Mouse (Mus musculus) left cerebral cortex, adult 9 months (tissue): ENCODE measurements around the gene Edn3.

Experiments
- DNase-seq, 2 experiments: peaks; one replicate each; pipeline ENCODE4 v3.0.0; 2022; ENCODE audit warnings: low spot score in 2 of 2

Gene Edn3

DNA sequence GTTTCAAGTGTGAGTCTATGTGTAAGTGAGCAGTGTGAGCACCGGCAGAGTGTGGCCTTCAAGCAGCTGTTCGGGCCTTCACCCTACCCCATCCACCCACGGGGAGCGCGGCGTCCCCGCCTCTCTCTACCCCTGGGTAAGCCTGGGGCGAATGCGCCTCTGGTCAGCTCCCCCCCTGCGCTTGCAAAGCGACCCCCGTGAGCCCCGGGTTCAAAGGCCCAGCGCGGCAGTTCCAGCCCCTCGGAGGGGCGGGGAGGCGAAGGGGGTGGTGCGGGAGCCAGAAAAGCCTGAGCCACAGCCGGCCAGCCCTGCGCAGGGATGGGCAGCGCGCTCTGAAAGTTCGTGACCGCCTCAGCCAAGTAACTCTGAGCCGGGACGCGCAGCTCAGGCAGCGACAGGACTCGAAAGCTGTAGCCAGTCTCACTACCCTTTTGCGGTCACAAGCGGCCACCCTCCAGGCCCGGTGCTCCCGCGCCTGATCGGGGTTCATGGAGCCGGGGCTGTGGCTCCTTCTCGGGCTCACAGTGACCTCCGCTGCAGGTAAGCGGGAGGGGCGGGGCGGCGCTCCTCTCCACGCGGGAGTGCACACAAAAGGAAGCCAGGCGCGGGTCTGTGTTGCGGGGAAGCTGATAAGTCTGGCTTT, at the start of gene Edn3:
Gene Edn3 (plus strand): TSS at position 141 of the 643 bp plus-strand sequence.
- no peak for DNase-seq

DNA sequence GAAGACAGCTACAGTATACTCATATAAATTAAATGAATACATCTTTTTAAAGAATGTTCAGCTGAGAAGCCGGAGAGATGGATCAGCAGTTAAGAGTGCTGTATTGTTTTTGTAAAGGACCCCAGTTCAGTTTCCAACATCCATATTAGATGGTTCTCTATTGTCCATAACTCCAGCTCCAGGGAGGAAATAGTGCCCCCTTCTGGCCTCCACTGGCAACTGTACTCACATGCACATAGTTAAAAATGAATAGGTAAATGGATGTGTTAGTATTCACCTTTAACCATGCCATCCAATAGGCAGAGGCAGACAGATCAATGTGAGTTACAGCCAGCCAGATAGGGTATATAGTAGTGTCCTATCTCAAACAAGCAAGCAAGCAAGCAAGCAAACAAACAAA, 48.4 kb upstream of the Edn3 start:
- no peak for DNase-seq

DNA sequence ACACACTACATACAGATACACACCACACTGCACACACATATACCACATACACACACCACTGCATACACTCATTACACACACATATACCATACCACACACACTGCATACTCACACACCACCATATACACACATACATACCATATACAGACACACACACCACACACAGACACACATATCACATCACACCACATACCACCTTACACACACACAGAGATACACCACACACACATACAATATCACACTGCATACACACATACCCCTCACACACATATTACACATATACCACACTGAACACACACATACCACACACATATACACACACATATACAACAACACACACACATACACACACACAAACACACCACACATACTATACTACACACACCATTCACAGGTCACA, 44.5 kb upstream of the Edn3 start:
- DNase-seq = no peak

DNA sequence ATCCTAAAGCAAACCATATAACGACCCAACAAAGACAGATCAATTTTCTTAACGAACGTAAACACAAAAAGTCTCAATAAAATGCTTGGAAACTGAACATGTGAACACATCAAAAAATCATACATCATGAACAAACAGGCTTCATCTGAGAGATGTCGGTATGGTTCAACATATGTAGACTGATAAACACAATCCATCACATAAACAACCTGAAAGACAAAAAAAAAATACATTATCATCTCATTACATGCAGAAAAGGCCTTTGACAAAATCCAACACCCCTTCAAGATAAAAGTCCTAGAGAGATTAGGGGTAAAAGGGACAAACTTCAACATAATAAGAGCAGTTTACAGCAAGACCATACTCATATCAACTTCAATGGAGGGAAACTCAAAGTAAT, 42.6 kb upstream of the Edn3 start:
- DNase-seq = no peak

DNA sequence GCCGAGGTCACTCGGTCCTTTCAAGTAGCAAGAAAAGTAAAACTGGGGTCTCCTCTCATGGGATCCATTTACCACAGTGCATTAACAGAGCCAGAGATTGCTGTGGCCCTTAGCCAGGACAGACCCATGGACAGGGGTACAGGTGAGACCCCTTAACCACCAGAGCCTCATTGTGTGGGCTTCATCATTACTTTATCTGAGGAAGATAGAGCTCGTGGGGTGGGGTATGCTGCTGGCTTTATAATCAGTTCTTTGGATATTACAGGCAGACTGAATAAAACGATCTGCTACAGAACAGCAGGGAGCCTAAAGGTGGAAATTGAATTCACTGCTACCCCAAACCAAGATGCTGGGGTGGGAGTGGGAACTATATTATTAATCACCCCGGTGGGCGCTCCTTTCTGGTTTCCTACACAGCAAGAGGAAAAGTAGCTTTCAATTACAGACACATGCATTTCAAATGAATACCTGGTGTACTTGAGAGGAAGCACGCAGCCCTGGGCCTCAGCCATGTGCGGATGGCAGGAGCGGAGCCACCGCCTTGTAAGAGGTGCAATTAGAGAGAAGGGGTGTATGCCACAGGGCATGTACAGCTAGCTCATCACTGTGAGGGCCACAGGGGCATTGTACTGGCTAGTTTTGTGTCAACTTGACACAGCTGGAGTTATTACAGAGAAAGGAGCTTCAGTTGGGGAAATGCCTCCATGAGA, 33.1 kb upstream of the Edn3 start:
- no peak for DNase-seq

DNA sequence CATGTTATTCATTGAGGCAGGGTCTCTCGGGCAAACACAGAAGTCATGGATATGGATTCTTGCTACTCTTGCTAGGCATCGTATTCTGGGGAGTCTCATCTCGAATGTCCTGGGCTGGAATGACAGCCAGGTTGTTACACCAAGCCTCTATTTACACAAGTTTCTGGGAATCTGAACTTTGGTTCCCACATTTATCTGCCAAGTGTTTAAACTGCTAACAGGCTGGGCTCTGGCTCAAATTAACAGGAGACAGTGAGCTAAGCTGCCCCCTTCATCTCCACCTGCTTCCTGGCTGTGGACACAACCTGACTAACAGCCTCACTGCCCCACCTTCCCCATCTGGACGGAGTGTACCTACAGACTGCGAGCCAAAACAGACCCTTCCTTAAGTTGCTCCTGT, 28.5 kb upstream of the Edn3 start:
- DNase-seq = no peak

DNA sequence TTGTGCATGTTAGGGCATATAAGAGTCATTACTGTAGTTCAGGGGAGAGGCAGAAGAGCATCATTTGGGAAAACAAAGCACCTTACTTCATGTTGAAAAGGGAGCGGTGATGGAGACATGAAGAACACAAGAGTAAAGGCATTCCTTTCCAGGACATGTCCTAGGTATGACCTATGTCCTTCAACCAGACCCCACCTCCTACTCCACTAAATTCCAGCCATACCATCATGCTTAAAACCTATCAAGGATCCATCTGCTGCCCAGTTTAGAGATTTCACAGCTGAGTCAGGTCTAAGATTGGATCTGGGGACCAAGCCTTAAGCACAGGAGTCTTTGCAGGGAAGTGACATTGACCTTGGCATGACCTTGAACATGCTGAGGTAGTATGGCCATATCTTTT, 25.1 kb upstream of the Edn3 start:
- DNase-seq = no peak

DNA sequence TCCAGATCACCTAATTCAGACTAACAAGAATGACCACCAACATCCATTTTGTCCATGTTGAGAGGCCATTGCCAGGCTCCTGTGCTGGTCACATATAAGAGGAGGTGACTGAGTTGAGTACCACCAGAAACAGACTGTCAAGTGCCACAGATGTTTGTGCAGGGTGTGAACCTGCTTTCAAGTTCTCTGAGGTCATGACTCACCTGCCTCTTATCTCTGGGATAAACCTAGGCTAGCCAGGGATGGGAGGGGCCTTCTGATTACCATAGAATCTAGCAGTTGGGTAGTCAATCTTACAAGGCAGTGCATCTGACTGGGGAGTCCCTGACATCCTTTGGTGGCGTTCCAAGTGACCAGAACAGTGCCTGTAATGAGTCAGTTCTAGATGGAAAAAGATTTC, 13.2 kb upstream of the Edn3 start:
- DNase-seq = no peak

DNA sequence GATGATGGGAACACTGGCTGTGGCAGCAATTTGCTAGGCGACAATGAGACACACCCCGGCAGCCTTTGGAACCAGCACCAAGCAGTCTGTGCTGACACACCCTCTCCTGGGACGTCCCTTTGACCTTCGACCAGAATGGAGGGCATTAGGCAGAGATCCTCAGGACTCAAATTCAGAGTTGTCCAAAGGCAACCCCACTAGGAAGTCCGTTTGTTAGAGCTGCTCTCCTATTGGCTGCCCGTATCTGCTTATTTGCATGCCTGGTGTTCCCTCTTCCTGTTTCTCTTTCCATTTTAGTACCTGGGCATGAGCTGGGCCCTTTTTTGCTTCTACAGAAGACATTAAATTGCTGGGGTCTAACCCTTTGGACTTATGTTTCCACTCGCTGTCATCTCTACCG, 12.0 kb upstream of the Edn3 start:
- no peak for DNase-seq

DNA sequence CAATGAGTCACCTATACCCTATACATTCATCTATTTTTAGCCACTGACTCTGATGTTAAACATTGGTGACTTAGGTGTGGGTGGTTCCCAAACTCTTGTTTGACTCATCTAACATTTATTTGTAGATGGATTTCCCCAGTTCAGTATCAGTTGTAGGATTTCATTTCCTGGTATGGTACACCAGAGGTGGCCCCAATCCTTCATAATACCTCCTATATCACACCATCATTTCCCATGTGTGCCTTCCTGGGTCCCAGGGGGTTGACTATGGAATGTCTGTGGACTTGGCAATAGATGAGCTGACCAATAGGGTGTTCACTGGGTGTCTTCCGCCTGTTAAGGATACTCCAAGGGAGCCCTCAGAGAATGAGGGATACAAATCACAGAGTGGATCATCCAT, 7.2 kb upstream of the Edn3 start:
- no peak for DNase-seq

DNA sequence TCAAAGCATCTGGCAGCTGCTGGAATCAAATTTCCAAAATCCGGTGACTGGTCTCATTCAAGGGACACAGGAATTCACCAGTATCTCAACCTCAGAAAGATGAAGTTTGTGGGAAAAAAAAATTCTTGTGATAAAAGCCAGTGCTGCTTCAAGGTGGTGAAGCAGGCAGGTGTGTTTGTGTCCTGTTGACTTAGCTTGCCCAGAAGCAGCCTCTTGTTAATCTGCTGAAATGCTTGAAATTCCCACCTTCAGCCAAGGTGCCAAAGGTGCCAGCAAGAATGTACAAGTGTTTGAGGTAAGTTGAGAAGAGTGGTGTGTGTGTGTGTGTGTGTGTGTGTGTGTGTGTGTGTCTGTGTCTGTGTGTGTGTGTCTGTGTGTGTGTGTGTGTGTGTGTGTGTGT, 6.2 kb upstream of the Edn3 start:
- no peak for DNase-seq

DNA sequence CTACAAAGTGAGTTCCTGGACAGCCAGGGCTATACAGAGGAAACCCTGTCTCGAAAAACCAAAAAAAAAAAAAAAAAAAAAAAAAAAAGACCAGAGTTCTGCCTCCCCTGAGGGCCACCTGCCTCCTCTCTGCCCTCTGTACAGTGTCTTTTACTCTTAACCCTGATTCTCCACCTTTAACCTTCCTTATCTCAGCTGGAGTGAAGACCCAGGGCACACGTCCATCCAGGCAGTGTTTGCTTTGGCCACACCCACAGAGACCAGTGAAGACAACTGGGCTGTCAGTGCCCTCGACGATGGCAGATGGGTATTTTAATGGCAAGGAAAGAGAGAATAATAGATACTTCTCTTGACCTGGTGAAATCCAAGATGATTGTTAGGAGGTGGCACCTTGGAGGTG, 1.2 kb upstream of the Edn3 start:
- DNase-seq = no peak

DNA sequence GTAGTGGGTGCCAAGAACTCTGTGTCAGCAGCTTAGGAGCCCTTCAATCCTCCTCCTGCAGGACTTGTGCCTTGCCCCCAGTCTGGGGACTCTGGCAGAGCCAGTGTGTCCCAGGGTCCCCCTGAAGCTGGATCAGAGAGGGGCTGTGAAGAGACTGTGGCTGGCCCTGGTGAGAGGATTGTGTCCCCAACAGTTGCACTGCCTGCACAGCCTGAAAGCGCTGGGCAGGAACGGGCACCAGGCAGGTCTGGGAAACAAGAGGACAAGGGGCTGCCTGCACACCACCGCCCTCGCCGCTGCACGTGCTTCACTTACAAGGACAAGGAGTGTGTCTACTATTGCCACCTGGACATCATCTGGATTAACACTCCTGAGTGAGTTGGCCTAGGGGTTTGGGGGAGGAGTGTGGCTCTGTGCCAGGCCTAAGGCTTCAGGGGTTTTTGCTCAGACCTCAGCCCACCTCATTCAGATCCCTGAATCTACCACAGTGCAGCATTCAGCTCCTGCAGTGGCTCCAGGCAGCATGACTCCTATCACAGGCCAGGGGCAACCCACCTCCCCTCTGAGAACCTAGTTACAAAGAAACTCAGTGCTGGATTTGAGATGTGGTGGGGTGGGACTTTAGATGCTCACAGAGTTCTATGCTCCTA, 1.2 kb downstream of the Edn3 start:
- no peak for DNase-seq

DNA sequence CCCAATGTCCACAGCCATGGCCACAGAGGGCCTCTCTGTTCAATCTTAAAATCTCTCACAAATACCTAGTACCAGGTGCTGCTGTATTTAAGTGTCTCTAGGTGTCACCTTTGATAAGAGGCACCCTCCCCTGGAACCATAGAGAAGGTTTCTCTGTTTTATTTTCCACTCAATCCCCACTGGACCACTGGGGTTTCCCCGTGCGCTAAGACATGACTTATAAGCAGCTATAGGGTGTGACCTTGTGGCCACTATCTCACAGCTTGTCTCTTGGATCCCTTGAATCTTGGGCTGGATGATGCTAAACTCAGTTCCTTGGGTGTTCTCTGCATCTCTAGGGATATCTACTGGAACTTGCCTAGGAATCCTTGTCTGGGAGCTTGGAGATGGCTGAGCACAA, 1.9 kb downstream of the Edn3 start:
- no peak for DNase-seq

DNA sequence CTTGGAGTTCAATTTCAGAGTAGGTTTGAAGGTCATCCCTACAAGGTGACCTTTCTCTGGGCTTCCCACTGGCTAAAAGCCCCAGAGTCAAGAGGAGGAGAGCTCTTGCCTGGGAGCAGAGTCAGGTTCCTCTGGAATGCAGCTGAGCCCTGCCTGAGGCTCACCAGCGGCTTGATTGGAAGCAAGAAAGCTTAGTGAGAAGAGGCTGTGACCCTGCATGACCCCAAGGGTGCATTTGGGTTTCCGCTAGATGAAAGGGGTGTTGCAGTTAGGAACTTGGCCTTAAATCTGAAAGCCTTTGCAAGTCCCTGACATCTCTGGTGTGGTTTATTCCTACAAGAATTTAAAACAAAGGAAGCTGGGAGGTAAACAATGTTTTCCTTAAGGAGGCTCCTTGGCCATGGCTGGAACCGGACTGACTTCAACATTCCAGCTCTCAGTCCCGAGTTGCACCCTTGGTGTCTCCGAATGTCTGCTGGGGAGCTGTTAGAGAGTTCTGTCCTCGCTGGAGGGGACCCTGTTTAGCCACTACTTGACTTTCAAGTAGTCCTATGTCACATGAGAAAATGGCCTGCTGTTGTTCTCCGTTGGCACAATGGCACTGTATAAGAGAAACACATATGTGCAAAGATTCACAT, 8.6 kb downstream of the Edn3 start:
- DNase-seq = no peak

DNA sequence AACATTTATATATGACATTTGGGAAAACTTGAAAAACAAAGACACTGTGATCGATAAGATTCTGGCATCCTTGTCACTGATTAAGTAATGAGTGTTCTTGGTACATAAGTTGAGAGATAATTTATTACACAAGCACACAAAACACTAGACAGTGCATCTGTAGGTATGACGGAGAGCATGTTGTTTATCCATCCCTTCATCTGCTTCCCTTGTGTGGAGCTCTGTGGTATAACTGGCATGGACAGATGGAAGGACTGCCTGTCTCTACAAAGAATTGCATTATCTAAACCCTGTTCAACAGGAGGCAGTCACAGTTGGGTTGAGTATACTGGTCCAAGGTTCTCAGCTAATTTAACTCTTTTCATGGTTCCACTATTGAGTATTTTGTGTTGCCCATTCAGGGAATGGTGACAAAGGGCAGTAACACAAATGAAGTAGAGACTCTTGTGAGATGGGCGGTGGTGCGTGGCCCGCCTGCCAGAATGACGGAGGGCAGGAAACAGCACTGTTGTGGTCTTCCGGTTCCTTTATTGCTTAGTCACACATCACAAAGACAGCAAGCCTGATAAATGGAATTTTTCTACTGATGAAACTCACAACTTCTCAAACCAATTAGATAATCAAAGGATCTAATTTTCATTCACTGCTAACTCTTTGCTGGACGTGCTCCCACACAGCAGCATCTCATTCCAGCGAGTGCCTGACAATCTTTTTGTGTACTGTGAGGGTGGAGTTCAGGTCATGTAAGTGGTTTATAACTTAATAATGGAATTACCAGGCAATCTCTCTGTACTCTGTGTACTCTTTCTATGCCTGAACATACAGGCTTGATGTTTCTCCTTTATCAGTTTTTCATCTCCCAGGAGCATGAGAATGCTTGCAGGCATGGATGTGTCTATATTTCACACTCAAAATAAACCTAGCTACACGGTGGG, 14.0 kb downstream of the Edn3 start:
- no peak for DNase-seq

DNA sequence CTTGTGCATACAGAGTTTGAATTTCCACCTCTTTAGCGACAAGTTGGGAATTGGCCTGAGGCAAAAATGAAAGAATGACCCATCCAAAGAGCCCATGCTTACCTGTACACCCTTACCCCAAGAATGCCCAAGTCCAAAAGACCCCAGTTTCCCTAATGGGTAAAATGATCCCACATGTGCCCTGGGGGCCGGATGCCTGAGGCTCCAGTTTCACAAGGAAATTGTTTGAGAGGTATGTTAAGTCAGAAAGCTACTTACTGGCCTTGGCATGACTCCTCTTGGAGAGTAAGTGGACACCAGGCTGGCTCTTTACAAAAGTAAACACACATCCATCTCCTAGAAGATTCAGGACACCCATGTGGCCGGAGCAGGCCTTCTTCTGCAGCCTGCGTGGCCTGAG, 21.6 kb downstream of the Edn3 start:
- DNase-seq = no peak

DNA sequence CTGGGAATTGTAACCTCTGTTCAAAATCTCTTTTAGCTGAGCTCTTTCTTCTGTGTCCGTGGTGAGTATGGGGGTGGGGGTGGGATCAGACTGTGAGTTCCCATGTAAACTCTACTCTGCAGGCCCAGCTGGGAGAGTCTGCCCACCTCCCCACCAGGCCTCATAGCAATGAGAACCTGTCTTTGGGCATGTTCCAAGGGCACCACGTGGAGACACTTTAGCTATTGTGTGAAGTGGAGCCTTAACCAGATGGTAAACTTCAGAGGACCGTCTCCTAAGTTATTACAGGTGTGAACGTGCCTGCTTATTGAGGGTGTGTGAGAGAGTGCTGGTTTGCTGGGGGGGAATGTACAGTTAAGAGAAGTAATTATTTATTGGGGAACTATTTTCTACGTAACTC, 22.5 kb downstream of the Edn3 start:
- no peak for DNase-seq

DNA sequence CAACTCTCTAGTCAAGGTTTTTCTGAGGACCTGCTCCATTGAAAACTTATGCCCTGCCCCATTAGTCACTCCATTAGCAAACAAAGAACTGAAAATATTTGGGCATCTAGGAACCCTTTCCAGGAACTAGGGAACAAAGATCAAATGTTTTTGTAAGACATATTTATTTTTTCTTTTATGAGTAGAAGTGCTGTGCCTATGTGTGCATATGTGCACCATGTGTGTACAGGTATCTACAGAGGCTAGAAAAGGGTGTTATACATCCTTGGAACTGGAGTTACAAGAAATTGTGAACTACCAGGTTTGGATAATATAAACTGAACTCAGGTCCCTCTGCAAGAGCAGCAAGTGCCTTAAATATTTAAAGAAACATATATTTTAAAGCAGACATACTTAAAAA, 28.4 kb downstream of the Edn3 start:
- no peak for DNase-seq

DNA sequence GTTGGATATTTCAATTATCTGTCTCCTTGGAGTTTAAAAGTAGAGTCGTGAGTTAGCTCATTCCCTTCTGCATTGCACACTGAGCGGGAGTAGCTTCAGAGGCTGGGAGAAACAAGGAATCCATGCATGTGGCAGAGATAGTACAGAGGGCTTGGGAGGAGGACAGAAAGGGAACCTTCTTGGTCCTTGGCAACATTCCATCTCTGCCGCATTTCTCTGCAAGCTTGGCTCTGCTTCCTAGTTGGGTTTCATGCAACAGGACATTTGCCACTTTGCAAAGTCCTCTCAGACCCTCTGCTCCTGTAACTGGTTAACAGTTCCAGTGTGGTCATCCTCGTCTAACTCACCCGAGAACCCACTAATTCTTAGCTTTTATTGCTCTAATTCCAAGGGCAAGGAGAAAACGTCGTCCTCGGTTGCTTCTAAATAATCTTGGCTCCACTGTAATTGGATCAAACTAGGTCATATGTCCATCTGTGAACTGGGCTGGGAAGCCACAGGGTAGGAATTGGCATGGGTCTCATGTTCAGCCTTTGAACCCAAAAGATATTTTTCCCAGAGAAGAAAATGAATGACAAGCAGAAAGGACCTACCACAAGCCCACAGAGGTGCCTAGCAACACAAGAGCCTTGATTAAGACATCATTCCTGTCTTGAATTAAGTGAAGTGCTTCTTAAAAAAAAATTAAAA, 32.2 kb downstream of the Edn3 start:
- no peak for DNase-seq

DNA sequence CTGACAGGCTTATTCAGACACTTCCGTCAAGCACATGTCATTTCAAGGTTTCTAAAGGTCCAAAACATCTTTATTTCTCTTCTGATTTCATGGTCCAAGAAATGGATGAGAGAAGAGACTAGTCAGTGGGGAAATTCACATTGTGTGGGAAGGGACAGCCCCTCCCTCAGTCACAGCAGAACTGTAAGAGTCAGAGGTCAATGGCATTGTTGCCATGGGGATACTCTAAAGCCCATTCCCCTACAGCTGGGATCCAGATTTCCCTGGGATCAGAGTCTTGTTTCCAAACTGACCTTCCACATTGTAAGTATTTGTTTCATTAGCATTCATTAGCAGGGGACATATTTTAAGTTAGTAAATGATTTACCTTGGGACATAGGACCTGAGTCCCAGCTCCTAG, 32.8 kb downstream of the Edn3 start:
- DNase-seq = no peak
